Mouse (Mus musculus): ENCODE results near the gene Pgam2. TPM values are rescaled to one million over a fixed set of nuclear protein-coding genes. Genes with fewer than 3 reads are reported as not detected.

Pgam2 gene
- polyA plus RNA-seq (2014; fragmentation: Nextera tagmentation; extraction: Ambion mirVana): 4.5 and 4.6 TPM in 2 replicates

DNA sequence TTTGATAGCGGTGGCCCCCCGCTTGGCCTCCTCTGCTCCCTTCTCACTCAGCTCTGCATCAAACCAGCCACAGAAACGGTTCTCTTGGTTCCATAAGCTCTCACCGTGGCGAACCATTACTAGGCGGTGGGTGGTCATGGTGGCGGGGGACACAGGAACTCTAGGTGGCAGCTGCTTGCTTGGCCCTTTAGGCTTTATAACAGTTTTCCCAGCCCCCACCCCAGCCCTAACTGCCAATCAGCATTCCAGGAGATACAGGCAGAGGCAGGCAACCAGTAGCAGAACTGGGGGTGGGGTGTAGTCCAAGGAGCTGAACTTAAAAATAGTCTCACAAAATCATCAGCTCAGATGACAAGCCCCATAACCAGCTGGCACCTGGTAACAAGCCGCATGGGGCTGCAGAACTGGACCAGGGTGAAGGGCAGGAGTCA is at the start of gene Pgam2:
Gene Pgam2 (minus strand): TSS at position 183 of the 431 bp plus-strand sequence.
- DNase-seq (ENCODE audit: low spot score, missing footprints) (no peak), ATAC-seq (ENCODE audit: low FRiP score) (0 out of 2 replicates have a peak, but pooled peaks have one; percentile 27)
- Histone ChIP-seq H3K4me2 (no peak within 1 kb of the TSS), H3K36me3 (ENCODE audit: control insufficient read depth, insufficient read depth, low read length) (peaks cover 4% of the 10 kb centered on the region; the same call in 1 of the 2 replicates), H3K27me3 (ENCODE audit: control insufficient read depth, insufficient read depth, low read length) (no peaks in the 10 kb centered on the region), H3K9me3 (ENCODE audit: control insufficient read depth, low read length) (no peaks in the 10 kb centered on the region), H3K9ac (ENCODE audit: low read length) (no peak within 1 kb of the TSS), H3K4me1 (ENCODE audit: control insufficient read depth, insufficient read depth, low read length) (no peaks in the 10 kb centered on the region), H3K4me3 (ENCODE audit: low read depth, low read length) (no peak within 1 kb of the TSS), H3K27ac (ENCODE audit: low read depth, low read length) (no peak within 1 kb of the TSS)
- WGBS: 49% methylated on average over 8 of the region's 8 CpGs

DNA sequence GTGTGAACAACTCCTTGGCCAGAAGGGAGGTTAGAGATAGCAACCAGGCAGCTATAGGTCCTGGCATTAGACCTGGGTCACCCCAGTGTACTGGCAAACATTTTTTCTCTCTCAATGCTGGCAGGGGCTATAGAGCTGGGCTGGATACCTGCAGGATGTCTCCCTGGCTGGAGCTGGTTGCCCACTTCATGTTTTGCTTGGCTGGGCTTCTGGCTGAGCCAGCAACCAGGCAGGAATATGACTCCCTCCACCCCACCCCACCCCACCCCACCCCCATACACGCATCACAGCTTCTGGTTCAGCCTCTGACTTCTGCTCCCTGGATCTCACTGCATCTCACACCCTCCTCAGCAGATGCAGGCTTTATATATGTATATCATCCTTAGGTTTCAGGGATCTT is 48.8 kb upstream of the Pgam2 start:
- Histone ChIP-seq H3K4me3 (ENCODE audit: low read depth, low read length) (no peak overlapping the region), H3K4me1 (ENCODE audit: control insufficient read depth, insufficient read depth, low read length) (no peaks in the 10 kb centered on the region), H3K9me3 (ENCODE audit: control insufficient read depth, low read length) (no peaks in the 10 kb centered on the region), H3K36me3 (ENCODE audit: control insufficient read depth, insufficient read depth, low read length) (no peaks in the 10 kb centered on the region), H3K27me3 (ENCODE audit: control insufficient read depth, insufficient read depth, low read length) (no peaks in the 10 kb centered on the region), H3K27ac (ENCODE audit: low read depth, low read length) (no peak overlapping the region), H3K4me2 (no peak overlapping the region), H3K9ac (ENCODE audit: low read length) (no peak overlapping the region)
- WGBS: 90% methylated on average over 1 of the region's 1 CpGs
- ATAC-seq (ENCODE audit: low FRiP score) (no peak), DNase-seq (ENCODE audit: low spot score, missing footprints) (no peak)

DNA sequence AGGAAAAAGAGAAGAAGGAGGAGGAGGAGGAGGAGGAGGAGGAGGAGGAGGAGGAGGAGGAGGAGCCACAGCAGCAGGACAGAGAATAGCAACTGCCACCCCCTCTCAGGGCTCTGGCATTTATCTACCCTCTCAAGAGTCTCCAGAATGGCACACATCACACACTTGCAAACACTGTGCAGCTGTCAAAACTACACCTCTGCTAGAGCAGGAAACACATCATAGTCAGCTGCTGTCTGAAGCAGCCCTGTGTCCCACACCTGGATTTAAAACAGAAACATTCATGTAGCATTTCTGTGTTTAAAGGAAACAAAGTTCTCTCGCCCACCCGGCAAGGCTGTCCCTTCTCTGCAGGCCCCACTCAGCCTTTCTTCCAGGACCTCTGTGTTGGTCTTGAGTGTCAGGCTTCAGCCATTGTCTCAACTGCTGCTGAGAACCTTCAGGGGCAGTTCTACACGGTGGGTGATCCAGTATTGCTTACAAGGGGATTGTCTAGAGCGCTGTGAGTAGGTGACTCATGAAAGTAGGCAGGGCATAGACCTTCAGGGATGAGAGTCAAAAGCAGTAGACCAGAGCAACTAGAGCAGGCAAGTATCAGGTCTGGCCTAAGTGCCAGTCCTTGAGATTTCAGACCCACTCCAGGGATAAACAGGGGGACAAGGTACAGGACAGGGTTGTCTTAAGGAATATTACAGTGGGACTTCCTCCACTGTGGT is 47.6 kb upstream of the Pgam2 start:
- H3K36me3 ChIP-seq (ENCODE audit: control insufficient read depth, insufficient read depth, low read length): no peaks in the 10 kb centered on the region
- no peak overlapping the region for H3K27ac ChIP-seq (ENCODE audit: low read depth, low read length)
- H3K4me1 ChIP-seq (ENCODE audit: control insufficient read depth, insufficient read depth, low read length): no peaks in the 10 kb centered on the region
- no peaks in the 10 kb centered on the region for H3K27me3 ChIP-seq (ENCODE audit: control insufficient read depth, insufficient read depth, low read length)
- no peak overlapping the region for H3K9ac ChIP-seq (ENCODE audit: low read length)
- H3K9me3 ChIP-seq (ENCODE audit: control insufficient read depth, low read length): no peaks in the 10 kb centered on the region
- no peak for ATAC-seq (ENCODE audit: low FRiP score)
- DNase-seq (ENCODE audit: low spot score, missing footprints): no peak
- no peak overlapping the region for H3K4me2 ChIP-seq
- 61% methylated on average over 4 of the region's 4 CpGs for WGBS
- H3K4me3 ChIP-seq (ENCODE audit: low read depth, low read length): no peak overlapping the region

DNA sequence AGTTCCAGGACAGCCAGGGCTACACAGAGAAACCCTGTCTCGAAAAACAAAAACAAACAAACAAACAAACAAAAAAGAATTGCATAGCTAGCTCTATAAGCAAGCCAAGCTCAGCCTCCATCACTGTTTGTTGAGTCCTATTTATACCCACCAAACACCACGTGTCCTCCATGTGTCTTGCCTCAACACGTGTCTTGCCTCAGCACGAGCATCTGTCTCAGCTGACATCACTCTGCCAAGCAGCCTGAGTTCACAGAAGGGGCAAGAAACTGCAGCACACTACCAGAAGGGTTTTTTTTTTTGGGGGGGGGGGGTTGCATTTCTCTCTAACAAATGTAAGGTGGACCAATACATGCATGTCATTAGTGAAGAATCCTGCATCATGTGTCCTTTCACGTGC is 46.9 kb upstream of the Pgam2 start:
- ATAC-seq (ENCODE audit: low FRiP score) (no peak), DNase-seq (ENCODE audit: low spot score, missing footprints) (no peak)
- Histone ChIP-seq H3K27ac (ENCODE audit: low read depth, low read length) (no peak overlapping the region), H3K4me3 (ENCODE audit: low read depth, low read length) (no peak overlapping the region), H3K9me3 (ENCODE audit: control insufficient read depth, low read length) (no peaks in the 10 kb centered on the region), H3K9ac (ENCODE audit: low read length) (no peak overlapping the region), H3K4me1 (ENCODE audit: control insufficient read depth, insufficient read depth, low read length) (no peaks in the 10 kb centered on the region), H3K4me2 (no peak overlapping the region), H3K27me3 (ENCODE audit: control insufficient read depth, insufficient read depth, low read length) (no peaks in the 10 kb centered on the region), H3K36me3 (ENCODE audit: control insufficient read depth, insufficient read depth, low read length) (no peaks in the 10 kb centered on the region)
- 76% methylated on average over 5 of the region's 5 CpGs for WGBS

DNA sequence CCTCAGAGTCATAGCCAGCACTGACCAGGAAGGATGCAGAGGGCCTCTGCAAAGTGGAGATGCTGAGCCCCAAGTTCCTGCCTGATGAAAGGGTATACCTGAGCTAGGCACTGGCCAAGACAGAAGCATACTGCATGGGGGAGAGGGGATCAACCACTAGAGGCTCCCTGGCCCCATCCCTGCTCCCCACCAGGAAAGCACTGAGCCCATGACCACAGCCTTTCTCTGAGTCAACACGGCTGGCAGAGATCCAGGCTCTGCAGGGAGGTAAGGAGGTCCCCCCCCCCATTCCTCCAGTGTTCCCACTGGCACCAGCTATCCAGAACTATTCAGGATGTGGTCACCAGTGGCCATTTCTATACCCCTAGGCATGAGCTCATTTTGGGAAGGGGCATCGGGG is 45.8 kb upstream of the Pgam2 start:
- ATAC-seq (ENCODE audit: low FRiP score): no peak
- Histone ChIP-seq H3K9ac (ENCODE audit: low read length) (no peak overlapping the region), H3K36me3 (ENCODE audit: control insufficient read depth, insufficient read depth, low read length) (no peaks in the 10 kb centered on the region)

DNA sequence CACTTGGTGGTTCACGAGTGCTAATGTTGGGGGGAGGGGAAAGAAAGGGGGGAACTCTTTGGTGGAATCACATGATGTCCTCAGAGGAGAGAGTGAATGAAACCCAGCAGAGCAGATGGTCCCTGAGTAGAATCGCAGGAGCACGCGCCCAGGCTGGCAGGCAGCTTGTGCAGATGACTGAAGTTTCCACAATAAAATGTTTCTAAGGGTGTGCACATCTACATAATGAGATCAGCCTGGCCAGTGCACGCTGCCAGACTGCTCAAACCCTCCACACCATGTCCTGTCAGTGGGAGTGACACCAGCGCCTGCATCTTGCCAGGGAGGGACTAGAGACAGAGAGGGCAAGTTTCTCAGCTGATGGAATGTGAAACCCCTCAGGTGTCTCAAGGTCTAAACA is 45.2 kb upstream of the Pgam2 start:
- H3K27me3 ChIP-seq (ENCODE audit: control insufficient read depth, insufficient read depth, low read length): no peaks in the 10 kb centered on the region
- H3K27ac ChIP-seq (ENCODE audit: low read depth, low read length): no peak overlapping the region
- H3K36me3 ChIP-seq (ENCODE audit: control insufficient read depth, insufficient read depth, low read length): no peaks in the 10 kb centered on the region
- H3K9ac ChIP-seq (ENCODE audit: low read length): no peak overlapping the region
- ATAC-seq (ENCODE audit: low FRiP score) (no peak; the same call in 1 of the 2 replicates), DNase-seq (ENCODE audit: low spot score, missing footprints) (no peak)
- no peaks in the 10 kb centered on the region for H3K4me1 ChIP-seq (ENCODE audit: control insufficient read depth, insufficient read depth, low read length)
- no peaks in the 10 kb centered on the region for H3K9me3 ChIP-seq (ENCODE audit: control insufficient read depth, low read length)
- 65% methylated on average over 6 of the region's 6 CpGs for WGBS
- no peak overlapping the region for H3K4me2 ChIP-seq
- H3K4me3 ChIP-seq (ENCODE audit: low read depth, low read length): no peak overlapping the region

More for the DNA sequence above, 45.8 kb upstream of the Pgam2 start:
- H3K4me2 ChIP-seq: no peak overlapping the region
- H3K4me3 ChIP-seq (ENCODE audit: low read depth, low read length): no peak overlapping the region
- no peaks in the 10 kb centered on the region for H3K4me1 ChIP-seq (ENCODE audit: control insufficient read depth, insufficient read depth, low read length)
- no peak for DNase-seq (ENCODE audit: low spot score, missing footprints)
- no peaks in the 10 kb centered on the region for H3K9me3 ChIP-seq (ENCODE audit: control insufficient read depth, low read length)
- WGBS: 71% methylated on average over 2 of the region's 2 CpGs
- no peak overlapping the region for H3K27ac ChIP-seq (ENCODE audit: low read depth, low read length)
- no peaks in the 10 kb centered on the region for H3K27me3 ChIP-seq (ENCODE audit: control insufficient read depth, insufficient read depth, low read length)

DNA sequence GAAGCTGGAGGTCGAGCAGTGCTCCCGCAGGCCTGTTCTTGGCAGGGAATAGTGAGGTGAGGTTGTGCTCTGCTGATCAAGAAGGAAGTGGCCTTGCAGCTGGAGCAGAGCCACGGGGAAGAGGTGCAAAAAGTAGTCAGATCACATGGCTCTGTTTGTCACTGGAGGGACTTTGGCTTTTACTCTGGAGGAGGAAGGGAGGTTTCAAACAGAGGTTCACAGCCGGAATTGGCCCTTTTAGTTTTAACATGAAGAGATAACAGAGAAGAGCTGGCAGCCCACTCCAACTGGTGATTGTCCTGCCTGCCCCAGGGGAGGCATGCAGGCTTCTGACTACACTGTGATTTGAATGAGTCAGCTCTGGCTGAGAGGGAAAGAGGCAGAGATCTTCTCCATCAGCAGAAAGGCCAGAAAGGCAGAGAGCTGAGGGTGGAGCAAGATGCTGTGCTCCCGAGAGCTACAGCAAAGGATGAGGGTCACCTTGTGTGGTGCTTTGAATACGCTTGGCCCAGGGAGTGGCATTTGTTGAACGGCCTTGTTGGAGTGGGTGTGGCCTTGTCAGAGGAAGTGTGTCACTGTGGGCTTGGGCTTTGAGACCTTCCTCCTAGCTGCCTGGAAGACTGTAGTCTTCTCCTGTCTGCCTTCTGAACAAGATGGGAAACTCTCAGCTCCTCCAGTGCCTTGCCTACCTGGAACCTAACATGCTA is 43.3 kb upstream of the Pgam2 start:
- Histone ChIP-seq H3K36me3 (ENCODE audit: control insufficient read depth, insufficient read depth, low read length) (no peaks in the 10 kb centered on the region), H3K9ac (ENCODE audit: low read length) (no peak overlapping the region), H3K4me3 (ENCODE audit: low read depth, low read length) (no peak overlapping the region), H3K27me3 (ENCODE audit: control insufficient read depth, insufficient read depth, low read length) (no peaks in the 10 kb centered on the region), H3K4me1 (ENCODE audit: control insufficient read depth, insufficient read depth, low read length) (no peaks in the 10 kb centered on the region), H3K9me3 (ENCODE audit: control insufficient read depth, low read length) (no peaks in the 10 kb centered on the region), H3K4me2 (no peak overlapping the region), H3K27ac (ENCODE audit: low read depth, low read length) (no peak overlapping the region)
- ATAC-seq (ENCODE audit: low FRiP score) (no peak), DNase-seq (ENCODE audit: low spot score, missing footprints) (peak; percentile 54)
- 76% methylated on average over 7 of the region's 7 CpGs for WGBS

DNA sequence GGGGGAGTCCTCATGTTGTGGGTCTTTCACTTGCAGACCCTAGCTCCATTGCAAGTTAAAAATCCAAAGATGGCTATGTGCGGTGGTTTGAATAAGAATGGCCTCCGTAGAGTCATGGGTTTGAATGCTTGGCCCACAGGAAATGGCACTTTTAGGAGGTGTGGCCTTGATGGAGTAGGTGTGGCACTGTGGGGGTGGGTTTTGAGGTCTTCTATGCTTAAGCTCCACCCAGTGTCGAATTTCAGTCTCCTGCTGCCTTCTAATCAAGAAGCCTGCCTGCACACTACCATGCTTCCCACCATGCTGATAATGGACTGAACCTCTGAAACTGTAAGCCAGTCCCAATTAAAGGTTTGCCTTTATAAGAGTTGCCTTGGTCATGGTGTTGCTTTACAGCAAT is 39.6 kb upstream of the Pgam2 start:
- Histone ChIP-seq H3K9ac (ENCODE audit: low read length) (no peak overlapping the region), H3K27me3 (ENCODE audit: control insufficient read depth, insufficient read depth, low read length) (no peaks in the 10 kb centered on the region), H3K36me3 (ENCODE audit: control insufficient read depth, insufficient read depth, low read length) (no peaks in the 10 kb centered on the region), H3K27ac (ENCODE audit: low read depth, low read length) (no peak overlapping the region), H3K4me2 (no peak overlapping the region), H3K4me1 (ENCODE audit: control insufficient read depth, insufficient read depth, low read length) (no peaks in the 10 kb centered on the region), H3K4me3 (ENCODE audit: low read depth, low read length) (no peak overlapping the region), H3K9me3 (ENCODE audit: control insufficient read depth, low read length) (no peaks in the 10 kb centered on the region)
- ATAC-seq (ENCODE audit: low FRiP score) (no peak), DNase-seq (ENCODE audit: low spot score, missing footprints) (no peak)
- WGBS: 85% methylated on average over 3 of the region's 3 CpGs

DNA sequence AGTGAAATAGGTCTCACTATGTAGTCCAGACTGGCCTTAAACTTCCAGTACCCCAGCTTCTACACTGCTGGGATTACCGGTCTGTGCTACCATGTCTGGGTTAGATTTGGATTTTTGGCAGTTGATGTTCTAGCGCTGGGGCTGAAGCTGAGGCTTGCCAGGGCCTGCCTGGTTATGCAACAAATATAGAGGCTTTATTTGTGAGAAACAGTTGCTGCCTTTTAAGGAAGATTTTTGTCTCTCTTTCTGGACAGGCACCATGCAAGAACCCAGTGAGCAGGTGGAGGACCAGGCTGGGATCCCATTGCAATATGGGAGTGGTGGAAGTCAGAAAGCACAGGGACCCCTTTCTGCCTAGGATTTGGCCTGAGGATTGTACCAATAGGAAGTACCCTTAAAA is 38.2 kb upstream of the Pgam2 start:
- Histone ChIP-seq H3K27me3 (ENCODE audit: control insufficient read depth, insufficient read depth, low read length) (no peaks in the 10 kb centered on the region), H3K9ac (ENCODE audit: low read length) (no peak overlapping the region), H3K36me3 (ENCODE audit: control insufficient read depth, insufficient read depth, low read length) (no peaks in the 10 kb centered on the region), H3K27ac (ENCODE audit: low read depth, low read length) (no peak overlapping the region), H3K4me3 (ENCODE audit: low read depth, low read length) (no peak overlapping the region), H3K4me2 (no peak overlapping the region), H3K9me3 (ENCODE audit: control insufficient read depth, low read length) (no peaks in the 10 kb centered on the region), H3K4me1 (ENCODE audit: control insufficient read depth, insufficient read depth, low read length) (0 out of 2 replicates have a peak, but pooled peaks cover 3% of the 10 kb centered on the region)
- WGBS: 96% methylated on average over 2 of the region's 2 CpGs
- no peak for DNase-seq (ENCODE audit: low spot score, missing footprints)
- ATAC-seq (ENCODE audit: low FRiP score): no peak
